Mouse (Mus musculus): Measurements from ENCODE around the gene Blvrb. TPM values are rescaled to one million over a fixed set of nuclear protein-coding genes. Genes with fewer than 3 reads are reported as not detected.
A peak's percentile ranks its signal among the peaks of the same experiment; 100 is the strongest.

The Blvrb gene
- polyA plus RNA-seq, 1 experiment from 2014 or later, result 73.5 TPM

DNA sequence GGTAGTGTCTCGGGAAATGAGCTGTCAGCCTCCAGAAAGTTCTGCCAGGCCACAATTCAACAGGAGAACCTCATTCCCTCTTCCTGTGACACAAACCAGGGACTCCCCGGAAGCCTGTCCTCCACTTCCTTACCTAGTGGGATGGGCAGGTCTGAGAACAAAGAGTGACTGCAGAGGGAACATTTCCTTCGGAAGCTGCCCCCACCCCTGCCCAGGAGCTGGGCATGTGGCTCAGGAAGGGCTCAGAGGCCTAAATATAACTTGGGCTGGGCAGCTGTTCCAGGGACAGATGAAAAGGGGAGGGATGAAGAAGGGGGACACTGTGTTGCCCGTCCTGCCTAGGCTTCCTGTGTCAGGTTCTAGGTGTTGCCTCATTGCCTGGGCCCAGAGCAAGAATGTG, 53.8 kb downstream of the Blvrb start:
- Histone ChIP-seq H3K27me3 (no peaks in the 10 kb centered on the region), H3K4me1 (peaks cover 14% of the 10 kb centered on the region), H3K9me3 (replicated peaks) (no peaks in the 10 kb centered on the region), H3K9ac (no peak overlapping the region), H3K27ac (replicated peaks) (peak overlapping the region; percentile 44; the same call in 1 of the 2 replicates), H3K36me3 (no peaks in the 10 kb centered on the region), H3K4me2 (replicated peaks) (no peak overlapping the region), H3K4me3 (replicated peaks) (no peak overlapping the region)
- WGBS, result 57% methylated on average over 4 of the region's 4 CpGs
- ATAC-seq (ENCODE audit: insufficient number of reproducible peaks, low FRiP score, low TSS enrichment, low read depth), result no peak

DNA sequence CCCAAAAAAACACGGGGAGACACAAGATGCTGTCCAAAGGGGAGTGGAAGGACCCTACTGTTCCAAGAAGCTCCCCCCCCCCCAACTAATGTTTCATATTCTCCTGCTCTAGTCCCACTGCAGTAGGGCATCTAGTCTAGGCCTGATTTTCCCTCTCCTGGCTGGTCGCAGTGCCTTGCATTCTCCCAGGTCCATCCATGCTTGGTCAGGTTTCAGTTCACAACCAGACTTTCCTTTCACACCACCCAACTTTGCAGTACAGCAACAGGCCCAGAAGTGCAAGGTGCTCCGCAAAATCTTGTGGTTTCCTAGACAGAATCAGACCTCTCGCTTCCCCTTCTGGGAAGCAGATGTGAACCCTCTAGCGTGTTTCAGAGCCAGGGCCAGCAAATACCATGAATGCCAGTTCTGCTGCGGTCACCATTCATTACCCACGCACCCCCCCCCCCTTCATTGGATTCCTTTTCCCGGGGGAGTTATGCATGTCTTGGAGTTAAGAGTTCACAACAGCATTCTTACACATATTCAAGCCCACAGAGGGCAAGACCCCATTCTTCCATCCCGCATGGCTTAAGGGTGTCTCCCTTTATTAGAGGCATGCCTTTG, 59.1 kb downstream of the Blvrb start:
- 0 out of 2 replicates have a peak overlapping the region, but pooled peaks have one; percentile 60 for H3K9ac ChIP-seq
- H3K4me1 ChIP-seq, result peaks cover 16% of the 10 kb centered on the region
- H3K4me3 ChIP-seq (replicated peaks), result peak overlapping the region; percentile 66
- peak overlapping the region; percentile 100 for H3K27ac ChIP-seq (replicated peaks)
- H3K4me2 ChIP-seq (replicated peaks), result peak overlapping the region; percentile 81
- 17% methylated on average over 9 of the region's 9 CpGs for WGBS
- no peaks in the 10 kb centered on the region for H3K36me3 ChIP-seq
- ATAC-seq (ENCODE audit: insufficient number of reproducible peaks, low FRiP score, low TSS enrichment, low read depth), result no peak
- no peaks in the 10 kb centered on the region for H3K27me3 ChIP-seq
- H3K9me3 ChIP-seq (replicated peaks), result no peaks in the 10 kb centered on the region

DNA sequence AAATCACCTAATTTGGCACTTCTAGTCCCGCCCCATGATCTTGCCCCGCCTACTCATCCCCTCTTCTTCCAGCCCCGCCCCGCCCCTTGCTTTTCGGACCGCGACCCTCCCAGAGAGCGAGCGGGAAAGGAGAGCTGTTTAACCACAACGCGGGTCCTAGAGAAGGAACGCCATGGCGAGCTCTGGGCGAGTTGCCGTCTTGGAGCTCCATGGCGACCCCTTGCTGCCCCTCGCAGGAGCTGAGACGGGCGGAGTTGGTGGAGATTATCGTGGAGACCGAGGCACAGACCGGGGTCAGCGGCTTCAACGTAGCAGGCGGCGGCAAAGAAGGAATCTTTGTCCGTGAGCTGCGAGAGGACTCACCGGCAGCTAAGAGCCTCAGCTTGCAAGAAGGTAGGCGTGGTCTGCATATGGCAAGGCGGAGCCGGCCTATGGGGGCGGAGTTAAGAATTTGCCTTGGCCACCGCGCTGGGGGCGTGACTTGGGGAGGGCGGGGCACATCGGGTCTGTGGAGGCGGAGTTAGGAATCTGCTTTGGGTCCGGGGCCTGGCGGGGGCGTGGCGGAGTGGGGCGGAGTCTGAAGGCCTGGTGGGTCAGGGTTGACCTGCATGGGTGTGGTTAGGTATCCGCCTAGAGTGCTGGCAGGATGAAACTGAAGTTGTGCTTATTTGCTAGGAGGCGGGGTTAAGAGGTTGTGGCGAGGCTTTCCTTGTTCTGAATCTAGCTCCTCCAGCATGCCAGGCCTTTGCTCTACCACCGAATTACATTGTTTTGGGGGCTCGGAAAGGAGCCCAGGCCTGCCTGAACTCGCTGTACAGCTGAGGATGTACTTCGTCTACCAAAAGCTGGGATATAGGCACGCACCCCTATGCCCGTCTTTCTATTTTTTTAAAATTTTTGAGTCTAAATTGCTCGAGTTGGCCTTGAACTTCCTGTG, 60.2 kb downstream of the Blvrb start:
- Histone ChIP-seq H3K9ac (peak overlapping the region; percentile 60), H3K4me1 (peaks cover 16% of the 10 kb centered on the region), H3K4me2 (replicated peaks) (peak overlapping the region; percentile 81), H3K27me3 (no peaks in the 10 kb centered on the region), H3K4me3 (replicated peaks) (peak overlapping the region; percentile 66), H3K27ac (replicated peaks) (peak overlapping the region; percentile 100), H3K9me3 (replicated peaks) (no peaks in the 10 kb centered on the region), H3K36me3 (no peaks in the 10 kb centered on the region)
- ATAC-seq (ENCODE audit: insufficient number of reproducible peaks, low FRiP score, low TSS enrichment, low read depth), result peak; percentile 92
- WGBS, result under 1% methylated on average over 54 of the region's 54 CpGs

DNA sequence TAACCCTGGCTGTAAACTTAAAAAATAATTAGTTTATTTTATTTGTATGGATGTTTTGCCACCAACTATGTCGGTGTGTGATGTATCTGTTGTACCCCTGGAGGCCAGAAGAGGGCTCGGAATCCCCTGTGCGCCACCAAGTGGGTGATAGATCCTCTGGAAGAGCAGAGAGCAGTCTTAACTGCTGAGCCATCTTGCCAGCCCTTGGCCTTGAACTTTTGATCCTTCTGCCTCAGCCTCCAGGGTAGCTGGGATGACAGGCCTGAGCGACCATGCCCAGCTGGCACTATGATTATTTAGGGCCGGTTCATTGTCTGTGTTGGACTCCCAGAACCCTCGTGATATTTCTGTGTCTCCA, 60.8 kb downstream of the Blvrb start:
- Histone ChIP-seq H3K9ac (no peak overlapping the region), H3K36me3 (no peaks in the 10 kb centered on the region), H3K27me3 (no peaks in the 10 kb centered on the region), H3K4me2 (replicated peaks) (peak overlapping the region; percentile 81), H3K9me3 (replicated peaks) (no peaks in the 10 kb centered on the region), H3K27ac (replicated peaks) (peak overlapping the region; percentile 100), H3K4me3 (replicated peaks) (peak overlapping the region; percentile 66), H3K4me1 (peaks cover 16% of the 10 kb centered on the region)
- 18% methylated on average over 6 of the region's 6 CpGs for WGBS
- no peak for ATAC-seq (ENCODE audit: insufficient number of reproducible peaks, low FRiP score, low TSS enrichment, low read depth)

DNA sequence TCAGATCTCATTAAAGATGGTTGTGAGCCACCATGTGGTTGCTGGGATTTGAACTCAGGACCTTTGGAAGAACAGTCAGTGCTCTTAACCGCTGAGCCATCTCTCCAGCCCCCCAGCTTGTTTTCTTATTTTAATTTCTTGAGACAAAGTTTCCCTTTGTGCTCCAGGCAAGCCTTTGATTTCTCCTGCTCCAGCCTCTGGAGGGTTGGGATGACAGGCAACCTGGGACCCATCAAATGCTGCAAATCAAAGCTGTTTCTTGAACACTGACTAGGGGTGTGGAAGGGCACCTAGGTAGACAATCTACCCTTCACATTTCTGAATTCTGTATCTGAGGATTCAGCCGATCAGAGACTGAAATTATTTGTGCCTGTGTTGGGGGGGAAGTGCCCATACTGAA, 63.0 kb downstream of the Blvrb start:
- Histone ChIP-seq H3K4me1 (peaks cover 16% of the 10 kb centered on the region), H3K27me3 (no peaks in the 10 kb centered on the region), H3K27ac (replicated peaks) (no peak overlapping the region), H3K9ac (no peak overlapping the region), H3K9me3 (replicated peaks) (no peaks in the 10 kb centered on the region), H3K4me2 (replicated peaks) (no peak overlapping the region), H3K4me3 (replicated peaks) (no peak overlapping the region), H3K36me3 (no peaks in the 10 kb centered on the region)
- no peak for ATAC-seq (ENCODE audit: insufficient number of reproducible peaks, low FRiP score, low TSS enrichment, low read depth)
- WGBS, result 77% methylated on average over 2 of the region's 2 CpGs

DNA sequence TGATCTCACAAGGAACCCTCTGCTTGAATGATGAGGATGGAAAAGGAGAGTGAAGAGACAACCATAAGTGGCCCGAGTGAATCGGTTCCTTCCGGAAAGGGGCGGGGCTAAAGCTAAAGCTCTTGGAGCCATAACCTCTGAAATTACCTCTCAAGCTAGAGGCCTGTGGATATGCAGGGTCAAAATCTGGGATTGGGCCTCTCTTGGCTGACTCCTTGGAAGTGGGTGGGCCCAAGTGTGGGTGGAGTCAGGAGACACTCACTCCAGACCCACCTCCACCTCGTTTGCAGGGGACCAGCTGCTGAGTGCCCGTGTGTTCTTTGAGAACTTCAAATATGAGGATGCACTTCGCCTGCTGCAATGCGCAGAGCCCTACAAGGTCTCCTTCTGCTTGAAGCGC, 67.2 kb downstream of the Blvrb start:
- H3K27ac ChIP-seq (replicated peaks), result no peak overlapping the region
- no peaks in the 10 kb centered on the region for H3K9me3 ChIP-seq (replicated peaks)
- no peak overlapping the region for H3K9ac ChIP-seq
- H3K4me3 ChIP-seq (replicated peaks), result no peak overlapping the region
- ATAC-seq (ENCODE audit: insufficient number of reproducible peaks, low FRiP score, low TSS enrichment, low read depth), result no peak
- no peaks in the 10 kb centered on the region for H3K4me1 ChIP-seq
- no peak overlapping the region for H3K4me2 ChIP-seq (replicated peaks)
- no peaks in the 10 kb centered on the region; the same call in 1 of the 2 replicates for H3K36me3 ChIP-seq
- WGBS, result 75% methylated on average over 9 of the region's 9 CpGs
- H3K27me3 ChIP-seq, result no peaks in the 10 kb centered on the region

Other genes starting within 250 kb of the Blvrb start
- 11.6 and 13.5 TPM in 2 replicates for gene Itpkc, start 219.3 kb upstream of the Blvrb start, polyA plus RNA-seq (2015; fragmentation: Nextera tagmentation; extraction: Ambion mirVana)
- gene Coq8b, start 215.0 kb upstream of the Blvrb start, polyA plus RNA-seq (2015; fragmentation: Nextera tagmentation; extraction: Ambion mirVana), result 23.0 and 27.1 TPM in 2 replicates
- gene Numbl, start 189.5 kb upstream of the Blvrb start, polyA plus RNA-seq (2015; fragmentation: Nextera tagmentation; extraction: Ambion mirVana), result 48.7 and 49.3 TPM in 2 replicates
- gene Ltbp4, start 110.3 kb upstream of the Blvrb start, polyA plus RNA-seq (2015; fragmentation: Nextera tagmentation; extraction: Ambion mirVana), result 85.5 and 92.3 TPM in 2 replicates
- gene Shkbp1, start 92.0 kb upstream of the Blvrb start, polyA plus RNA-seq (2015; fragmentation: Nextera tagmentation; extraction: Ambion mirVana), result 36.8 and 46.2 TPM in 2 replicates
- gene Gm20479, start 90.6 kb upstream of the Blvrb start, polyA plus RNA-seq (2015; fragmentation: Nextera tagmentation; extraction: Ambion mirVana), result 0.35 and 0.43 TPM in 2 replicates
- 0.43 and 0.85 TPM in 2 replicates for gene Sptbn4, start 292 bp upstream of the Blvrb start, polyA plus RNA-seq (2015; fragmentation: Nextera tagmentation; extraction: Ambion mirVana)
- gene Sertad3, start 25.8 kb downstream of the Blvrb start, polyA plus RNA-seq (2015; fragmentation: Nextera tagmentation; extraction: Ambion mirVana), result 36.4 and 39.2 TPM in 2 replicates
- 41.7 and 51.6 TPM in 2 replicates for gene Sertad1, start 38.9 kb downstream of the Blvrb start, polyA plus RNA-seq (2015; fragmentation: Nextera tagmentation; extraction: Ambion mirVana)
- gene Prx, start 51.3 kb downstream of the Blvrb start, polyA plus RNA-seq (2015; fragmentation: Nextera tagmentation; extraction: Ambion mirVana), result 5.1 and 6.7 TPM in 2 replicates
- gene Hipk4, start 75.3 kb downstream of the Blvrb start, polyA plus RNA-seq (2015; fragmentation: Nextera tagmentation; extraction: Ambion mirVana), result 0.77 and 1.1 TPM in 2 replicates
- gene Pld3, start 105.2 kb downstream of the Blvrb start, polyA plus RNA-seq (2015; fragmentation: Nextera tagmentation; extraction: Ambion mirVana), result 121 and 122 TPM in 2 replicates
- 36.4 and 38.0 TPM in 2 replicates for gene 2310022A10Rik, start 105.3 kb downstream of the Blvrb start, polyA plus RNA-seq (2015; fragmentation: Nextera tagmentation; extraction: Ambion mirVana)
- 114 and 117 TPM in 2 replicates for gene Akt2, start 143.6 kb downstream of the Blvrb start, polyA plus RNA-seq (2015; fragmentation: Nextera tagmentation; extraction: Ambion mirVana)
- gene Ttc9b, start 205.9 kb downstream of the Blvrb start, polyA plus RNA-seq (2015; fragmentation: Nextera tagmentation; extraction: Ambion mirVana), result 0.60 and 1.3 TPM in 2 replicates
- gene Map3k10, start 226.6 kb downstream of the Blvrb start, polyA plus RNA-seq (2015; fragmentation: Nextera tagmentation; extraction: Ambion mirVana), result 10.1 and 11.3 TPM in 2 replicates
- 3.6 and 4.9 TPM in 2 replicates for gene Zfp607b, start 241.4 kb downstream of the Blvrb start, polyA plus RNA-seq (2015; fragmentation: Nextera tagmentation; extraction: Ambion mirVana)